Mouse (Mus musculus) left cerebral cortex, adult 8-10 months (tissue): ENCODE results near the gene Rab36. TPM values are rescaled to one million over a fixed set of nuclear protein-coding genes. Genes with fewer than 3 reads are reported as not detected.
A peak's percentile ranks its signal among the peaks of the same experiment; 100 is the strongest.
"Not testable (repeated sequence)": the region's sequence is repeated elsewhere in the genome, so short reads cannot be mapped to it uniquely, and the experiment has no call there.

Experiments used
- DNase-seq, 2 experiments: peaks; one replicate each; pipeline ENCODE4 v3.0.0; 2022; ENCODE audit warnings: low spot score in 2 of 2
- total RNA-seq, 4 experiments: library from RNA; stranded (reverse); gene quantifications; 2 replicates each; pipeline ENCODE4 v1.2.4; 2022

The Rab36 gene
- 10 to 100 TPM; 27.0 to 33.4 (median 28.7) TPM for total RNA-seq

- peak; percentile 83 to 95 for DNase-seq
These were observed at the start of gene Rab36 for GRCm38 (mm10) chr10:75036883-75037379. Rab36 (plus strand) TSS chr10:75037058.

GRCm38 (mm10) chr10:74987698-74988470 is 49.0 kb upstream of the Rab36 start:
- DNase-seq: no peak

- no peak for DNase-seq
These were observed 47.0 kb upstream of the Rab36 start for GRCm38 (mm10) chr10:74989814-74990213.

GRCm38 (mm10) chr10:74990584-74991322 is 46.1 kb upstream of the Rab36 start:
- no peak for DNase-seq

GRCm38 (mm10) chr10:74994863-74995262 is 42.0 kb upstream of the Rab36 start:
- no peak for DNase-seq

- DNase-seq: no peak
These were observed 41.5 kb upstream of the Rab36 start for GRCm38 (mm10) chr10:74995377-74995776.

GRCm38 (mm10) chr10:75001391-75001790 is 35.5 kb upstream of the Rab36 start:
- no peak for DNase-seq

- no peak for DNase-seq
These were observed 32.8 kb upstream of the Rab36 start for GRCm38 (mm10) chr10:75004067-75004466.

GRCm38 (mm10) chr10:75006889-75007662 is 29.8 kb upstream of the Rab36 start:
- DNase-seq: peak in 1 of 2 experiments; percentile 88

GRCm38 (mm10) chr10:75010704-75011103 is 26.2 kb upstream of the Rab36 start:
- DNase-seq: no peak

GRCm38 (mm10) chr10:75015465-75015864 is 21.4 kb upstream of the Rab36 start:
- DNase-seq: no peak

GRCm38 (mm10) chr10:75016481-75016880 is 20.4 kb upstream of the Rab36 start:
- no peak for DNase-seq

- DNase-seq: no peak
These were observed 16.6 kb upstream of the Rab36 start for GRCm38 (mm10) chr10:75020271-75020670.

- DNase-seq: peak in 1 of 2 experiments; percentile 84
These were observed 15.7 kb upstream of the Rab36 start for GRCm38 (mm10) chr10:75021138-75021537.

- no peak for DNase-seq
These were observed 10.4 kb upstream of the Rab36 start for GRCm38 (mm10) chr10:75026491-75026890.

GRCm38 (mm10) chr10:75028743-75029142 is 8.1 kb upstream of the Rab36 start:
- DNase-seq: no peak

GRCm38 (mm10) chr10:75029677-75030076 is 7.2 kb upstream of the Rab36 start:
- no peak for DNase-seq

GRCm38 (mm10) chr10:75030234-75030633 is 6.6 kb upstream of the Rab36 start:
- DNase-seq: no peak

- DNase-seq: no peak
These were observed 5.3 kb upstream of the Rab36 start for GRCm38 (mm10) chr10:75031345-75032114.

GRCm38 (mm10) chr10:75032395-75032794 is 4.5 kb upstream of the Rab36 start, which contains the start of gene Rsph14:
Rsph14 (minus strand) TSS chr10:75032586.
- peak; percentile 64 to 87 for DNase-seq

- DNase-seq: not testable (repeated sequence)
These were observed 5.2 kb downstream of the Rab36 start for GRCm38 (mm10) chr10:75042060-75042459.
